Mouse (Mus musculus) stomach, postnatal 0 days (tissue): ENCODE measurements at regions not wholly inside any gene's neighbourhood (a gene's known extent, or its start where the extent isn't known, plus 50 kb on each side); places are given as distances from the start of the nearest gene placed in this dataset.

Experiments
- ATAC-seq: fragments of 200-750 bp; cut with Nextera tagmentation; 2 replicates; pipeline ENCODE4 v1.8.0; 2017; ENCODE audit not compliant: low FRiP score, low TSS enrichment
- DNase-seq: peaks from one replicate; pipeline ENCODE4 v3.0.0-alpha.2; 2016; ENCODE audit warnings: low spot score
- H3K27ac ChIP-seq: fragments of 300-500 bp; sonication (generic); replicated peaks from 2 replicates; pipeline ENCODE4 v1.5.1; 2014; ENCODE audit warnings: mild to moderate bottlenecking, control low read depth
- H3K27me3 ChIP-seq: fragments of 300-500 bp; sonication (generic); 2 replicates; pipeline ENCODE4 v1.6.1; 2014; ENCODE audit warnings: low read length; ENCODE audit not compliant: control insufficient read depth, insufficient read depth
- H3K36me3 ChIP-seq: fragments of 300-500 bp; sonication (generic); 2 replicates; pipeline ENCODE4 v1.6.1; 2014; ENCODE audit warnings: low read length, mixed read lengths; ENCODE audit not compliant: control insufficient read depth, insufficient read depth
- H3K4me1 ChIP-seq: fragments of 300-500 bp; sonication (generic); replicated peaks from 2 replicates; pipeline ENCODE4 v1.6.1; 2014; ENCODE audit warnings: antibody characterized with exemption; ENCODE audit not compliant: control insufficient read depth, insufficient read depth
- H3K4me2 ChIP-seq: fragments of 300-500 bp; sonication (generic); replicated peaks from 2 replicates; pipeline ENCODE4 v1.6.1; 2014; ENCODE audit warnings: low read depth, mild to moderate bottlenecking, control low read depth, moderate library complexity
- H3K4me3 ChIP-seq: fragments of 300-500 bp; sonication (generic); 2 replicates; pipeline ENCODE4 v1.5.1; 2014; ENCODE audit warnings: low read depth, low read length, control low read depth
- H3K9ac ChIP-seq: fragments of 300-500 bp; sonication (generic); 2 replicates; pipeline ENCODE4 v1.6.1; 2014; ENCODE audit warnings: mild to moderate bottlenecking, low read length, control low read depth, mixed read lengths
- H3K9me3 ChIP-seq: fragments of 300-500 bp; sonication (generic); 2 replicates; pipeline ENCODE4 v1.6.1; 2016; ENCODE audit warnings: low read length; ENCODE audit not compliant: control insufficient read depth
- CTCF ChIP-seq: IDR thresholded peaks from 2 replicates; pipeline ENCODE4 v1.5.1; 2016; ENCODE audit warnings: antibody characterized with exemption, low read depth, mild to moderate bottlenecking, moderate library complexity
- EP300 ChIP-seq: optimal IDR thresholded peaks from 2 replicates; pipeline ENCODE3; 2016; ENCODE audit warnings: antibody characterized with exemption
- WGBS: fragments of 180-500 bp; shearing (Covaris S2); extraction: QIAGEN DNeasy Blood & Tissue Kit; methylation state at CpG from one replicate; pipeline ENCODE4 v1.1.7; 2014; 5-methylcytosine and 5-hydroxymethylcytosine counted together

- DNase-seq (peak; percentile 18), ATAC-seq (no peak)
- no peak for TF ChIP-seq EP300
- peak; percentile 80 for TF ChIP-seq CTCF
- Histone ChIP-seq H3K9me3 (no peaks in the 10 kb centered on the region), H3K27ac (no peak overlapping the region), H3K36me3 (no peaks in the 10 kb centered on the region), H3K4me3 (no peak overlapping the region), H3K4me2 (no peak overlapping the region), H3K9ac (no peak overlapping the region), H3K27me3 (no peaks in the 10 kb centered on the region), H3K4me1 (no peaks in the 10 kb centered on the region)
- WGBS: 3% methylated on average over 2 of the region's 2 CpGs
These were observed 384.3 kb upstream of the Dab2 start for GRCm38 (mm10) chr15:5915261-5915660.

GRCm38 (mm10) chr15:5920058-5920457 is 379.5 kb upstream of the Dab2 start:
- Histone ChIP-seq H3K27me3 (no peaks in the 10 kb centered on the region), H3K4me3 (no peak overlapping the region), H3K4me2 (no peak overlapping the region), H3K4me1 (no peaks in the 10 kb centered on the region), H3K9me3 (no peaks in the 10 kb centered on the region), H3K27ac (no peak overlapping the region), H3K36me3 (no peaks in the 10 kb centered on the region), H3K9ac (no peak overlapping the region)
- no peak for TF ChIP-seq CTCF
- no peak for TF ChIP-seq EP300
- WGBS: 24% methylated on average over 4 of the region's 4 CpGs
- no peak for ATAC-seq
- DNase-seq: no peak

DNA sequence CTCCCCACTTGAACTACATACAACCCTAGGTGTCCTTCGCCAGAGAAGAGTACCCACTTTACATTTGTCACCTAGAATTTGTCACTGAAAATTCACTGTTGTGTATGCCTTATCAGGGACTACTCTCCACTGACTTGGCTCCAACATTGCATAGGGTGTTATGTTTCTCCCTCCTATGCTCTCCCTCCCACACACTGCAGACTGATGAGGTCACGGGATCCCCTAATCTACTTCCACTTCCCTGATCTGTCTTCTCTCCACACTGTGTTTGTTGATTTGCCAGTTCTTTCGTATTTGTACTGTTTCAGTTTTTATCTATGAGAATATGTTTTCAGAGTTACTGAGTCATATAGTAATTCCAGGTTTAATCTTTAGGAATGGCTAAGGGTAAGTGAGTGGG is 371.8 kb upstream of the Dab2 start:
- Histone ChIP-seq H3K27me3 (no peaks in the 10 kb centered on the region), H3K4me3 (no peak overlapping the region), H3K36me3 (no peaks in the 10 kb centered on the region), H3K27ac (no peak overlapping the region), H3K9ac (no peak overlapping the region), H3K9me3 (no peaks in the 10 kb centered on the region), H3K4me2 (no peak overlapping the region), H3K4me1 (no peaks in the 10 kb centered on the region)
- WGBS: 58% methylated on average over 3 of the region's 3 CpGs
- no peak for DNase-seq
- TF ChIP-seq CTCF (no peak), EP300 (no peak)
- ATAC-seq: peak; percentile 77; the same call in 1 of the 2 replicates

DNA sequence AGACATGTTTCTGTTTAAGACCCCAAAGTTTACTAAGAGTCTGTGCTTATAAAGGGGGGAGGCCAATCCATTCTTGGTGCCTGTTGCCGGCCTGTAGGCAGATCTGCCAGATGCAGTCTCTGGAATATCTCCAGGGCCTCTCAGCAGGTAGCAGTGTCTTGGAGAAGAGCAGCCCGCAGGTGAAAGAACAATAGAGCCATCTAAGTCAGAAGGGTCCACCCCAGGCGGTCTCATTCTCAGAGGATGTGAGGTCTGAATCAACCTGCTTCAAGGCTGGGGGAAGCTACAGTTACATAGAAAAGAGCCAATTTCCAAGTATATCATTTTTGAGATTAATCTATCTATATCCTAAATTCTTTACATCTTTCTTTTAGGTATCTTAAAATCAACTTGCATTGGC is 366.0 kb upstream of the Dab2 start:
- ATAC-seq: no peak
- no peak overlapping the region for H3K4me2 ChIP-seq
- no peak overlapping the region for H3K4me3 ChIP-seq
- no peak overlapping the region for H3K27ac ChIP-seq
- H3K9me3 ChIP-seq: no peaks in the 10 kb centered on the region
- 71% methylated on average over 3 of the region's 3 CpGs for WGBS
- H3K27me3 ChIP-seq: no peaks in the 10 kb centered on the region
- no peaks in the 10 kb centered on the region for H3K4me1 ChIP-seq
- H3K36me3 ChIP-seq: no peaks in the 10 kb centered on the region
- DNase-seq: no peak
- TF ChIP-seq EP300 (no peak), CTCF (no peak)
- no peak overlapping the region for H3K9ac ChIP-seq

GRCm38 (mm10) chr15:5940945-5941344 is 358.6 kb upstream of the Dab2 start:
- no peak overlapping the region for H3K27ac ChIP-seq
- TF ChIP-seq EP300 (no peak), CTCF (no peak)
- DNase-seq (no peak), ATAC-seq (no peak)
- H3K4me2 ChIP-seq: no peak overlapping the region
- no peaks in the 10 kb centered on the region for H3K36me3 ChIP-seq
- WGBS: 39% methylated on average over 2 of the region's 2 CpGs
- H3K27me3 ChIP-seq: no peaks in the 10 kb centered on the region
- no peak overlapping the region for H3K9ac ChIP-seq
- no peak overlapping the region for H3K4me3 ChIP-seq
- H3K9me3 ChIP-seq: no peaks in the 10 kb centered on the region
- H3K4me1 ChIP-seq: no peaks in the 10 kb centered on the region

- Histone ChIP-seq H3K27ac (no peak overlapping the region), H3K9me3 (no peaks in the 10 kb centered on the region), H3K4me1 (no peaks in the 10 kb centered on the region), H3K9ac (no peak overlapping the region), H3K4me2 (no peak overlapping the region), H3K4me3 (no peak overlapping the region), H3K36me3 (no peaks in the 10 kb centered on the region), H3K27me3 (no peaks in the 10 kb centered on the region)
- DNase-seq (no peak), ATAC-seq (no peak)
- TF ChIP-seq EP300: no peak
- no peak for TF ChIP-seq CTCF
- WGBS: 90% methylated on average over 6 of the region's 6 CpGs
These were observed 352.9 kb upstream of the Dab2 start for GRCm38 (mm10) chr15:5946650-5947049.
